Mouse (Mus musculus): ENCODE measurements around the gene Wdr18. TPM values are rescaled to one million over a fixed set of nuclear protein-coding genes. Genes with fewer than 3 reads are reported as not detected.

Gene Wdr18
- total RNA-seq, 2 experiments from 2014 or later = 0.98 to 10.1 TPM

GRCm38 (mm10) chr10:79926491-79927323 lies 33.2 kb upstream of the Wdr18 start, which contains the start of gene Arid3a:
Gene Arid3a, plus strand, starts transcription at chr10:79927043.
- ATAC-seq (replicated peaks; ENCODE audit: low FRiP score, poor library complexity, severe bottlenecking) = peak; percentile 71

- ATAC-seq (replicated peaks; ENCODE audit: low FRiP score, poor library complexity, severe bottlenecking) = no peak
These were observed 32.5 kb upstream of the Wdr18 start for GRCm38 (mm10) chr10:79927324-79928029.

GRCm38 (mm10) chr10:79928030-79928694 lies 31.8 kb upstream of the Wdr18 start:
- ATAC-seq (replicated peaks; ENCODE audit: low FRiP score, poor library complexity, severe bottlenecking) = no peak

- no peak for ATAC-seq (replicated peaks; ENCODE audit: low FRiP score, poor library complexity, severe bottlenecking)
These were observed 30.8 kb upstream of the Wdr18 start for GRCm38 (mm10) chr10:79928907-79929701.

GRCm38 (mm10) chr10:79929967-79930825 lies 29.8 kb upstream of the Wdr18 start:
- ATAC-seq (replicated peaks; ENCODE audit: low FRiP score, poor library complexity, severe bottlenecking) = no peak

GRCm38 (mm10) chr10:79930826-79931186 lies 29.1 kb upstream of the Wdr18 start:
- ATAC-seq (replicated peaks; ENCODE audit: low FRiP score, poor library complexity, severe bottlenecking) = no peak

- no peak for ATAC-seq (replicated peaks; ENCODE audit: low FRiP score, poor library complexity, severe bottlenecking)
These were observed 28.2 kb upstream of the Wdr18 start for GRCm38 (mm10) chr10:79931797-79932196.

GRCm38 (mm10) chr10:79932736-79933135 lies 27.2 kb upstream of the Wdr18 start:
- ATAC-seq (replicated peaks; ENCODE audit: low FRiP score, poor library complexity, severe bottlenecking) = no peak

GRCm38 (mm10) chr10:79933145-79933679 lies 26.7 kb upstream of the Wdr18 start:
- ATAC-seq (replicated peaks; ENCODE audit: low FRiP score, poor library complexity, severe bottlenecking) = no peak

GRCm38 (mm10) chr10:79933861-79934260 lies 26.1 kb upstream of the Wdr18 start:
- no peak for ATAC-seq (replicated peaks; ENCODE audit: low FRiP score, poor library complexity, severe bottlenecking)

GRCm38 (mm10) chr10:79934272-79934721 lies 25.7 kb upstream of the Wdr18 start:
- ATAC-seq (replicated peaks; ENCODE audit: low FRiP score, poor library complexity, severe bottlenecking) = no peak

GRCm38 (mm10) chr10:79934794-79935569 lies 25.0 kb upstream of the Wdr18 start:
- no peak for ATAC-seq (replicated peaks; ENCODE audit: low FRiP score, poor library complexity, severe bottlenecking)

- ATAC-seq (replicated peaks; ENCODE audit: low FRiP score, poor library complexity, severe bottlenecking) = peak; percentile 20
These were observed 23.6 kb upstream of the Wdr18 start for GRCm38 (mm10) chr10:79936284-79936910.

GRCm38 (mm10) chr10:79936911-79937441 lies 23.0 kb upstream of the Wdr18 start:
- ATAC-seq (replicated peaks; ENCODE audit: low FRiP score, poor library complexity, severe bottlenecking) = peak; percentile 86

- 0 out of 2 replicates have a peak, but pooled peaks have one; percentile 22 for ATAC-seq (replicated peaks; ENCODE audit: low FRiP score, poor library complexity, severe bottlenecking)
These were observed 22.0 kb upstream of the Wdr18 start for GRCm38 (mm10) chr10:79937775-79938526.

- no peak for ATAC-seq (replicated peaks; ENCODE audit: low FRiP score, poor library complexity, severe bottlenecking)
These were observed 19.2 kb upstream of the Wdr18 start for GRCm38 (mm10) chr10:79940749-79941148.

Data from erythroid progenitor cell, adult 5-6 weeks (primary cell).